Mouse (Mus musculus): ENCODE measurements at regions not wholly inside any gene's neighbourhood (a gene's known extent, or its start where the extent isn't known, plus 50 kb on each side); places are given as distances from the start of the nearest gene placed in this dataset.

GRCm38 (mm10) chr9:103924641-103925040, 77.7 kb upstream of the Nphp3 start:
- no peak for DNase-seq

- no peak for DNase-seq
Observed at GRCm38 (mm10) chr9:103925486-103925885, 76.9 kb upstream of the Nphp3 start.

GRCm38 (mm10) chr9:103928744-103929527, 73.4 kb upstream of the Nphp3 start:
- no peak for DNase-seq

GRCm38 (mm10) chr9:103938070-103938469, 64.3 kb upstream of the Nphp3 start:
- no peak for DNase-seq

- DNase-seq: no peak
Observed at GRCm38 (mm10) chr9:103940010-103940409, 62.3 kb upstream of the Nphp3 start.

GRCm38 (mm10) chr9:103940506-103940905, 61.8 kb upstream of the Nphp3 start:
- no peak for DNase-seq

- DNase-seq: no peak
Observed at GRCm38 (mm10) chr9:103941176-103941900, 61.0 kb upstream of the Nphp3 start.

GRCm38 (mm10) chr9:103941901-103942260, 60.5 kb upstream of the Nphp3 start:
- no peak for DNase-seq

- DNase-seq: no peak
Observed at GRCm38 (mm10) chr9:103945406-103945805, 56.9 kb upstream of the Nphp3 start.

GRCm38 (mm10) chr9:103951799-103952198, 50.5 kb upstream of the Nphp3 start:
- DNase-seq: no peak

All from lung, postnatal 36 days (tissue).